Mouse (Mus musculus) myocyte (in vitro differentiated cells): Measurements from ENCODE around the gene Nfkb1. TPM values are rescaled to one million over a fixed set of nuclear protein-coding genes. Genes with fewer than 3 reads are reported as not detected.

Experiments used
- H3K27me3 ChIP-seq: one replicate; pipeline ENCODE4 v1.6.1; 2011; ENCODE audit not compliant: control insufficient read depth, insufficient read depth, insufficient read length
- H3K36me3 ChIP-seq: one replicate; pipeline ENCODE4 v1.6.1; 2011; ENCODE audit not compliant: control insufficient read depth, insufficient read depth
- H3K4me2 ChIP-seq: one replicate; pipeline ENCODE4 v1.6.1; 2011; ENCODE audit warnings: low read depth, control low read depth
- H3K4me3 ChIP-seq: one replicate; pipeline ENCODE4 v1.5.1; 2011; ENCODE audit warnings: mild to moderate bottlenecking, control low read depth, moderate library complexity
- H3K79me2 ChIP-seq: one replicate; pipeline ENCODE4 v1.6.1; 2011; ENCODE audit not compliant: control insufficient read depth, insufficient read depth
- H3ac ChIP-seq: one replicate; pipeline ENCODE4 v1.6.1; 2011; ENCODE audit not compliant: control insufficient read depth, insufficient read length
- CEBPB ChIP-seq: IDR thresholded peaks from 2 replicates; pipeline ENCODE4 v1.6.1; 2011; ENCODE audit warnings: mild to moderate bottlenecking, moderate library complexity; ENCODE audit not compliant: poor library complexity, insufficient read depth, severe bottlenecking
- E2F4 ChIP-seq: IDR thresholded peaks from one replicate; pipeline ENCODE4 v1.6.1; 2011; ENCODE audit warnings: mild to moderate bottlenecking, control low read depth, moderate library complexity; ENCODE audit not compliant: insufficient read depth
- MAX ChIP-seq: IDR thresholded peaks from one replicate; pipeline ENCODE4 v1.6.1; 2011; ENCODE audit warnings: low read depth, mild to moderate bottlenecking, control low read depth
- MYOD1 ChIP-seq, 3 experiments: IDR thresholded peaks; one replicate each; pipeline ENCODE4 v1.6.1; 2011; ENCODE audit warnings: control low read depth in 2 of 3, low read depth in 2 of 3, mild to moderate bottlenecking in 2 of 3, moderate library complexity in 1 of 3; ENCODE audit not compliant: insufficient read length in 2 of 3, control insufficient read depth in 1 of 3
- MYOG ChIP-seq, 3 experiments: IDR thresholded peaks; one replicate each; pipeline ENCODE4 v1.6.1; 2011; ENCODE audit warnings: control low read depth in 2 of 3, low read depth in 2 of 3, mild to moderate bottlenecking in 2 of 3; ENCODE audit not compliant: insufficient read length in 2 of 3, control insufficient read depth in 1 of 3, insufficient read depth in 1 of 3
- POLR2A ChIP-seq: IDR thresholded peaks from one replicate; pipeline ENCODE4 v1.6.1; 2011; ENCODE audit warnings: low read depth, mild to moderate bottlenecking, control low read depth, moderate library complexity; ENCODE audit not compliant: insufficient read length
- POLR2AphosphoS2 ChIP-seq: IDR thresholded peaks from one replicate; pipeline ENCODE4 v1.6.1; 2011; ENCODE audit warnings: low read depth, control low read depth; ENCODE audit not compliant: insufficient read length
- REST ChIP-seq: IDR thresholded peaks from one replicate; pipeline ENCODE4 v1.6.1; 2011; ENCODE audit warnings: mild to moderate bottlenecking, control low read depth, moderate library complexity; ENCODE audit not compliant: insufficient read depth, insufficient read length
- SRF ChIP-seq: IDR thresholded peaks from one replicate; pipeline ENCODE4 v1.6.1; 2011; ENCODE audit warnings: low read depth; ENCODE audit not compliant: control insufficient read depth, insufficient read length
- TCF12 ChIP-seq: IDR thresholded peaks from one replicate; pipeline ENCODE4 v1.6.1; 2011; ENCODE audit warnings: mild to moderate bottlenecking, control low read depth; ENCODE audit not compliant: poor library complexity, insufficient read depth, severe bottlenecking
- TCF3 ChIP-seq: IDR thresholded peaks from one replicate; pipeline ENCODE4 v1.6.1; 2011; ENCODE audit warnings: low read depth, control low read depth; ENCODE audit not compliant: insufficient read length
- USF1 ChIP-seq: IDR thresholded peaks from one replicate; pipeline ENCODE4 v1.6.1; 2011; ENCODE audit warnings: low read depth, mild to moderate bottlenecking, control low read depth, moderate library complexity
- polyA plus RNA-seq: library from polyadenylated mRNA; unstranded; fragments of >200 nt; fragmentation: generic; extraction: Trizol; gene quantifications from one replicate; pipeline ENCODE4 v1.2.1, GENCODE M21; 2012; ENCODE audit warnings: missing spikeins

Gene Nfkb1
- polyA plus RNA-seq, 1 experiment, result 35.3 TPM

DNA sequence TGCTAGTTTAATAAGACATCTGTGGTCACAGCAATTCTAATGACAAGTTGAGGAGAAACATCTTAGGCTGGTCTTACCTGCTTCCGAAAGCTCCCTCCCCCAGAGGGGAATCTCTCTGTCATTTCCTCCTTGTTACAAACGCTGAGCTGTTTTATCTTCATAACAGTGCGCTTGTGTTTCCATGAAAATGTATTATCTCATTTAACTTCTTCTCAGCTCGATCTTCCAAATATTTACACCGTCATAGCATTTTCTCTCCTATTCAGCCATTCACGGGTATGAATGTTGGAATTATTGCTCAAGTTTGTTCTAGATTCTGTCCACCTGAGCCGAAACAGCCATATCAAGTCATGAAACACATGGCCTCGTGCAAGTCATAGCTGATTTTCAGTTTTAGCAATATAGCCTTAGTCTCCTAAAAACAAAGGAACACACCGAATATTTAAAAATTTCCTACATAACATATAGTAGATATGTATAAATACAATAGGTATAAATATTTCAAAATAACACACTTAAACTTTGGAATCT lies 19.8 kb upstream of the Nfkb1 start:
- H3K4me3 ChIP-seq, result no peak overlapping the region
- peak overlapping the region; percentile 10 for H3K4me2 ChIP-seq
- TF ChIP-seq REST (no peak), MAX (no peak), MYOG (IDR thresholded peaks at IDR 0.05; ENCODE audit: control insufficient read depth in 1 of 3, insufficient read depth in 1 of 3, insufficient read length in 2 of 3, low read depth in 2 of 3) (no peak), CEBPB (no peak), TCF12 (no peak), POLR2A (no peak)
- no peaks in the 10 kb centered on the region for H3K36me3 ChIP-seq
- no peaks in the 10 kb centered on the region for H3K27me3 ChIP-seq
- no peak overlapping the region for H3ac ChIP-seq
- no peaks in the 10 kb centered on the region for H3K79me2 ChIP-seq

- Histone ChIP-seq H3K4me2 (no peak overlapping the region), H3K27me3 (no peaks in the 10 kb centered on the region), H3K4me3 (no peak overlapping the region), H3K79me2 (no peaks in the 10 kb centered on the region), H3ac (no peak overlapping the region), H3K36me3 (no peaks in the 10 kb centered on the region)
- TF ChIP-seq MYOG (IDR thresholded peaks at IDR 0.05; ENCODE audit: control insufficient read depth in 1 of 3, insufficient read depth in 1 of 3, insufficient read length in 2 of 3, low read depth in 2 of 3) (no peak), POLR2AphosphoS2 (no peak), REST (no peak), MAX (no peak), SRF (no peak), POLR2A (no peak)
Measured at GRCm38 (mm10) chr3:135703307-135703706, 12.0 kb upstream of the Nfkb1 start.

DNA sequence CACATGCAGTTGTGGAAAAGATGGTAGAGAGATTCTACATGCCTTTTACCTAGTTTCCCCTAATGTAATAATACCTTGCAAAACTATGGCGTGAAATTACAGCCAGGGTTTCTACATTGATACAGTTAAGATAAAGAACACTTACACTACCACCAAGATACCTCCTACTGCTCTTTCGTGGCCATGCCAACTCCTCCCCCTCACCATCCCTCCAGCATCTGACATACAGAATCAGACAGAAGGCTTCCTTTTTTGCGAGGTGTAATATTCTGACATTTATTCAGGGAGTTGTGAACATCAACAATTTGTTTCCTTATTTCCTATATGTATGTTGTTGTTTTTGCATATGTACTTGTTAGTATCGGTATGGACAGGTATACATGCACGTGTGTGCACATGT lies 11.3 kb upstream of the Nfkb1 start:
- H3ac ChIP-seq, result no peak overlapping the region
- no peaks in the 10 kb centered on the region for H3K79me2 ChIP-seq
- no peak overlapping the region for H3K4me2 ChIP-seq
- no peak overlapping the region for H3K4me3 ChIP-seq
- TF ChIP-seq POLR2AphosphoS2, result no peak
- no peak for TF ChIP-seq MYOG (IDR thresholded peaks at IDR 0.05; ENCODE audit: control insufficient read depth in 1 of 3, insufficient read depth in 1 of 3, insufficient read length in 2 of 3, low read depth in 2 of 3)
- no peak for TF ChIP-seq USF1
- TF ChIP-seq CEBPB, result no peak
- TF ChIP-seq TCF12, result no peak
- TF ChIP-seq REST, result no peak
- no peak for TF ChIP-seq TCF3
- TF ChIP-seq E2F4, result no peak
- no peak for TF ChIP-seq MAX
- no peak for TF ChIP-seq MYOD1 (IDR thresholded peaks at IDR 0.05; ENCODE audit: control insufficient read depth in 1 of 3, insufficient read length in 2 of 3, low read depth in 2 of 3)
- TF ChIP-seq POLR2A, result no peak
- TF ChIP-seq SRF, result no peak
- no peaks in the 10 kb centered on the region for H3K27me3 ChIP-seq
- H3K36me3 ChIP-seq, result no peaks in the 10 kb centered on the region

- H3K27me3 ChIP-seq, result no peaks in the 10 kb centered on the region
- TF ChIP-seq SRF (no peak), USF1 (no peak), POLR2A (no peak), TCF3 (no peak), E2F4 (no peak), TCF12 (no peak), REST (no peak)
- H3ac ChIP-seq, result no peak overlapping the region
- H3K4me3 ChIP-seq, result no peak overlapping the region
- H3K4me2 ChIP-seq, result no peak overlapping the region
- no peaks in the 10 kb centered on the region for H3K79me2 ChIP-seq
- H3K36me3 ChIP-seq, result no peaks in the 10 kb centered on the region
Measured at GRCm38 (mm10) chr3:135699523-135700264, 8.3 kb upstream of the Nfkb1 start.

DNA sequence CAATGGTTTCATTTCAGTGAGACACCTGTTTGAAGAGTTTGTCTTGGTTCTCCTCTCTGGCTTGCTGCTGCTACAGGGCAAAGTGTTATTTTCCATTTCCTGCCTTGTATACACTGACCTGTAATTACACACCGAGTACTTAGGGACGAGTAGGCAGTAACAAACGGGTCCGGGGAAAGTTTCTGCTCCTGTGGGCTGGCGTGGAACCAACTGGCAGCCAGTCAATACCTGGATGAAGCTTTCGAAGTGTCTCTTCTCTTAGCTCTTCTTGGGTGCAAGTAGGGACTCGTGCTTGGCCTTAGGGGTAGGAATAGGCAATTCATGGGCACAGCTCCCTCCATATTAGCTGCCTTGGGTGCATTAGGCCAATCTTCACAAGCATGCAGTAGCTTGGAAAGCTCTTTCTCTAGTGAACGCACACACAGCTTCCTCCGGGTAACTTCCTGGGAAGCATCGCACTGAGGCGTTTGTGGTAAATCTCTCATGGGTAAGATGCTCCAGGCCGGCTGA lies 7.2 kb upstream of the Nfkb1 start:
- no peak for TF ChIP-seq POLR2AphosphoS2
- TF ChIP-seq MYOG (IDR thresholded peaks at IDR 0.05; ENCODE audit: control insufficient read depth in 1 of 3, insufficient read depth in 1 of 3, insufficient read length in 2 of 3, low read depth in 2 of 3), result no peak
- no peak for TF ChIP-seq E2F4
- TF ChIP-seq REST, result no peak
- no peak for TF ChIP-seq USF1
- no peak for TF ChIP-seq TCF3
- no peak for TF ChIP-seq SRF
- TF ChIP-seq MAX, result no peak
- TF ChIP-seq TCF12, result no peak
- no peak for TF ChIP-seq CEBPB
- TF ChIP-seq MYOD1 (IDR thresholded peaks at IDR 0.05; ENCODE audit: control insufficient read depth in 1 of 3, insufficient read length in 2 of 3, low read depth in 2 of 3), result no peak
- TF ChIP-seq POLR2A, result no peak

More for the DNA sequence above, 7.2 kb upstream of the Nfkb1 start:
- H3ac ChIP-seq, result no peak overlapping the region
- H3K36me3 ChIP-seq, result no peaks in the 10 kb centered on the region
- no peak overlapping the region for H3K4me3 ChIP-seq
- H3K79me2 ChIP-seq, result no peaks in the 10 kb centered on the region
- H3K27me3 ChIP-seq, result no peaks in the 10 kb centered on the region
- H3K4me2 ChIP-seq, result no peak overlapping the region
